Mouse (Mus musculus) small intestine, adult 2 months (tissue): Measurements from ENCODE around the gene Trim62. TPM values are rescaled to one million over a fixed set of nuclear protein-coding genes. Genes with fewer than 3 reads are reported as not detected.

ENCODE experiments used
- H3K27ac ChIP-seq: fragments of 200-500 bp; 2 replicates; pipeline ENCODE4 v1.5.1; 2012; ENCODE audit warnings: low read depth, low read length, control low read depth, inconsistent platforms; ENCODE audit not compliant: insufficient read depth
- H3K27me3 ChIP-seq: fragments of 200-500 bp; 2 replicates; pipeline ENCODE4 v1.6.1; 2012; ENCODE audit warnings: mild to moderate bottlenecking, moderate library complexity, low read length, inconsistent platforms; ENCODE audit not compliant: control insufficient read depth, insufficient read depth
- H3K36me3 ChIP-seq: fragments of 200-500 bp; 2 replicates; pipeline ENCODE4 v1.6.1; 2012; ENCODE audit warnings: mild to moderate bottlenecking, low read length, control low read depth, inconsistent platforms; ENCODE audit not compliant: control insufficient read depth, insufficient read depth
- H3K4me1 ChIP-seq: fragments of 200-500 bp; 2 replicates; pipeline ENCODE4 v1.6.1; 2012; ENCODE audit warnings: low read length, inconsistent platforms, mixed read lengths; ENCODE audit not compliant: control insufficient read depth, insufficient read depth, insufficient read length
- H3K4me3 ChIP-seq: fragments of 200-500 bp; 2 replicates; pipeline ENCODE4 v1.5.1; 2012; ENCODE audit warnings: low read depth, mild to moderate bottlenecking, control low read depth, inconsistent platforms, low read length, moderate library complexity
- CTCF ChIP-seq: fragments of 200-500 bp; IDR thresholded peaks from 2 replicates; pipeline ENCODE4 v1.5.1; 2012; ENCODE audit warnings: low read depth, mild to moderate bottlenecking, control low read depth, inconsistent platforms, low read length, moderate library complexity, mixed read lengths; ENCODE audit not compliant: insufficient replicate concordance, insufficient read length; ENCODE audit errors: extremely low read depth
- POLR2A ChIP-seq: fragments of 200-500 bp; IDR thresholded peaks from 2 replicates; pipeline ENCODE4 v1.6.1; 2012; ENCODE audit warnings: low read depth, mild to moderate bottlenecking, control low read depth, inconsistent platforms, low read length, moderate library complexity
- WGBS: fragments of 180-500 bp; shearing (Covaris S2); methylation state at CpG from one replicate; pipeline ENCODE4 v1.1.7; 2018; 5-methylcytosine and 5-hydroxymethylcytosine counted together
- polyA plus RNA-seq: library from polyadenylated mRNA; depleted of rRNA; stranded (reverse); fragments of >200 nt; gene quantifications from 2 replicates; pipeline ENCODE4 v1.2.3, GENCODE M21; 2012; rRNA removed

The Trim62 gene
- polyA plus RNA-seq, 1 experiment, result 7.7 TPM

- no peak overlapping the region for H3K27ac ChIP-seq
- H3K4me1 ChIP-seq, result peaks cover 3% of the 10 kb centered on the region
- no peak overlapping the region for H3K4me3 ChIP-seq
- no peaks in the 10 kb centered on the region for H3K36me3 ChIP-seq
- WGBS, result 81% methylated on average over 8 of the region's 8 CpGs
- H3K27me3 ChIP-seq, result peaks cover 3% of the 10 kb centered on the region; the same call in 1 of the 2 replicates
- no peak for TF ChIP-seq POLR2A
- no peak for TF ChIP-seq CTCF
Measured at GRCm38 (mm10) chr4:128958849-128959248, 75.5 kb downstream of the Trim62 start.

GRCm38 (mm10) chr4:128959676-128960075 lies 76.3 kb downstream of the Trim62 start:
- Histone ChIP-seq H3K27ac (no peak overlapping the region), H3K4me3 (no peak overlapping the region), H3K27me3 (peaks cover 3% of the 10 kb centered on the region; the same call in 1 of the 2 replicates), H3K4me1 (peaks cover 3% of the 10 kb centered on the region), H3K36me3 (no peaks in the 10 kb centered on the region)
- TF ChIP-seq CTCF (no peak), POLR2A (no peak)
- 76% methylated on average over 17 of the region's 17 CpGs for WGBS

Other genes with a start within 250 kb of the Trim62 start
- 42.0 and 83.8 TPM in 2 replicates for gene Phc2, start 228.9 kb upstream of the Trim62 start, polyA plus RNA-seq
- gene A3galt2, start 128.2 kb upstream of the Trim62 start, polyA plus RNA-seq, result 0.11 and 0.32 TPM in 2 replicates
- 19.8 and 37.8 TPM in 2 replicates for gene Zfp362, start 77.5 kb upstream of the Trim62 start, polyA plus RNA-seq
- gene Azin2, start 78.9 kb downstream of the Trim62 start, polyA plus RNA-seq, result 2.3 and 3.2 TPM in 2 replicates
- 42.5 and 79.2 TPM in 2 replicates for gene Ak2, start 108.4 kb downstream of the Trim62 start, polyA plus RNA-seq
- 99.3 and 218 TPM in 2 replicates for gene Rnf19b, start 174.7 kb downstream of the Trim62 start, polyA plus RNA-seq
- gene Tmem54, start 222.0 kb downstream of the Trim62 start, polyA plus RNA-seq, result 473 and 851 TPM in 2 replicates
- 0.56 and 0.72 TPM in 2 replicates for gene Hpca, start 238.5 kb downstream of the Trim62 start, polyA plus RNA-seq